Mouse (Mus musculus) spleen, adult 2 months (tissue): Measurements from ENCODE around the gene Ano9.

Experiments used
- CTCF ChIP-seq: fragments of 200-500 bp; IDR thresholded peaks from 2 replicates; pipeline ENCODE4 v1.5.1; 2011; ENCODE audit warnings: mild to moderate bottlenecking, inconsistent platforms; ENCODE audit not compliant: insufficient read depth, insufficient read length, insufficient replicate concordance; ENCODE audit errors: extremely low read depth
- POLR2A ChIP-seq: fragments of 200-500 bp; IDR thresholded peaks from 2 replicates; pipeline ENCODE4 v1.6.1; 2011; ENCODE audit warnings: low read depth, low read length, inconsistent platforms

DNA sequence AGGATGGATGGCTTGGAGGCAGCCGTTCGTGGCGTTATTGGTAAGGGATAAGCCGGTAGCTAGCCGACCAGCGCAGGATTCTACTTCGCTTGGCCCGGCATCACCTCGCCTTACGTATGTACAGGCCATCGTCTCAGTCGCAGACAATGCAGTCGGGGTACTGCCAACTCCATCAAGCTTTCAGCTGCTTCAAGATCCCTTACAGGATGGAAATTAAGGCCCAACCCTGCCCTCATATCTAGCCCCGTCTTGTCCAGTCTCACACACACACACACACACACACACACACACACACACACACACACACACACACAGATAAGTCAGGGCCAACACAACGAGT is 5.9 kb upstream of the Ano9 start:
- TF ChIP-seq CTCF (no peak), POLR2A (no peak)
